Mouse (Mus musculus) left cerebral cortex, postnatal 4 days (tissue): ENCODE measurements around the gene Gm27179. TPM values are rescaled to one million over a fixed set of nuclear protein-coding genes. Genes with fewer than 3 reads are reported as not detected.
"Not testable (repeated sequence)": the region's sequence is repeated elsewhere in the genome, so short reads cannot be mapped to it uniquely, and the experiment has no call there.

Experiments
- DNase-seq: peaks from one replicate; pipeline ENCODE4 v3.0.0-alpha.2; 2022
- intact Hi-C: fragments of 180-260 bp; cut with DNase I; formaldehyde crosslinking; loops from one replicate; pipeline ENCODE4 v1.15.1; 2025
- total RNA-seq, 2 experiments: library from RNA; stranded (reverse); gene quantifications; 2 replicates each; pipeline ENCODE4 v1.2.3; 2021

The Gm27179 gene
- total RNA-seq: not detected

- intact Hi-C loops, DNase-seq: not testable (repeated sequence)
Observed at GRCm38 (mm10) chr14:69512449-69512848, at the start of gene Gm27179. Gene Gm27179, minus strand, starts transcription at chr14:69512549.

GRCm38 (mm10) chr14:69557550-69557949, 45.2 kb upstream of the Gm27179 start:
- intact Hi-C loops, DNase-seq: not testable (repeated sequence)

GRCm38 (mm10) chr14:69556820-69557219, 44.5 kb upstream of the Gm27179 start:
- intact Hi-C loops: not testable (repeated sequence)

GRCm38 (mm10) chr14:69555110-69555831, 42.9 kb upstream of the Gm27179 start, which contains the start of gene Entpd4b:
Gene Entpd4b, plus strand, starts transcription at chr14:69555424.
- DNase-seq, intact Hi-C loops: not testable (repeated sequence)

More at GRCm38 (mm10) chr14:69556820-69557219, 44.5 kb upstream of the Gm27179 start:
- not testable (repeated sequence) for DNase-seq

- DNase-seq, intact Hi-C loops: not testable (repeated sequence)
Observed at GRCm38 (mm10) chr14:69547310-69547709, 35.0 kb upstream of the Gm27179 start.

GRCm38 (mm10) chr14:69545052-69545451, 32.7 kb upstream of the Gm27179 start:
- intact Hi-C loops, DNase-seq: not testable (repeated sequence)

GRCm38 (mm10) chr14:69544033-69544432, 31.7 kb upstream of the Gm27179 start:
- intact Hi-C loops, DNase-seq: not testable (repeated sequence)

- DNase-seq, intact Hi-C loops: not testable (repeated sequence)
Observed at GRCm38 (mm10) chr14:69542695-69543094, 30.3 kb upstream of the Gm27179 start.

GRCm38 (mm10) chr14:69540113-69540512, 27.8 kb upstream of the Gm27179 start:
- DNase-seq, intact Hi-C loops: not testable (repeated sequence)

GRCm38 (mm10) chr14:69536539-69536938, 24.2 kb upstream of the Gm27179 start:
- intact Hi-C loops, DNase-seq: not testable (repeated sequence)

GRCm38 (mm10) chr14:69526202-69526601, 13.9 kb upstream of the Gm27179 start:
- intact Hi-C loops, DNase-seq: not testable (repeated sequence)

GRCm38 (mm10) chr14:69523001-69523400, 10.7 kb upstream of the Gm27179 start:
- intact Hi-C loops, DNase-seq: not testable (repeated sequence)

- DNase-seq, intact Hi-C loops: not testable (repeated sequence)
Observed at GRCm38 (mm10) chr14:69520810-69521209, 8.5 kb upstream of the Gm27179 start.

- intact Hi-C loops, DNase-seq: not testable (repeated sequence)
Observed at GRCm38 (mm10) chr14:69507000-69507399, 5.3 kb downstream of the Gm27179 start.

- intact Hi-C loops, DNase-seq: not testable (repeated sequence)
Observed at GRCm38 (mm10) chr14:69503174-69503573, 9.2 kb downstream of the Gm27179 start, which contains the start of gene Gm16867. Gene Gm16867, minus strand, starts transcription at chr14:69503362.

- DNase-seq, intact Hi-C loops: not testable (repeated sequence)
Observed at GRCm38 (mm10) chr14:69502440-69503150, 9.8 kb downstream of the Gm27179 start.

GRCm38 (mm10) chr14:69496259-69496658, 16.1 kb downstream of the Gm27179 start:
- DNase-seq, intact Hi-C loops: not testable (repeated sequence)

- DNase-seq, intact Hi-C loops: not testable (repeated sequence)
Observed at GRCm38 (mm10) chr14:69494946-69495345, 17.4 kb downstream of the Gm27179 start.

GRCm38 (mm10) chr14:69494522-69494921, 17.8 kb downstream of the Gm27179 start:
- intact Hi-C loops, DNase-seq: not testable (repeated sequence)

- intact Hi-C loops, DNase-seq: not testable (repeated sequence)
Observed at GRCm38 (mm10) chr14:69488001-69488400, 24.3 kb downstream of the Gm27179 start.

GRCm38 (mm10) chr14:69485466-69486135, 26.7 kb downstream of the Gm27179 start:
- DNase-seq, intact Hi-C loops: not testable (repeated sequence)
